ENCODE assay signal across 20 mouse cellular contexts in the genomic region with DNA sequence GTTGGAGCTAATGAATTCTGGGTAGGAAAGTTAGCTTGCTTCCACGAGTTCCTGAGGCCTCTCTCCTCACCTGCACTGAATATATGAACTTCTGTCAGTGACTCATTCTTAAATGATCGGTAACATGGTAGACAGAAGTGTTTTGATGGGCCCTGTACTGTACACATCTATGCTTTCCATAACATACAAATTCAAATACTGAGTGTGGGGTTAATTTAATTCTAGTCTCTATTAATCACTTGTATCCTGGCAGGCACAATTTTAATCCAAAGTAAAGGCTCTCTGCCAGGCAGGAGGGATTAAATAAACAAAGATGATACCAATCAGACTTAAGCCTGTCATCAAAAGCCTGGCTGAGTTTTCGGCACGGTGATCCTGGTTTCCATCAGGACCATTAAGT.
DNase-seq lines count a peak whose midpoint lies in the region; ATAC-seq and TF ChIP-seq lines count a peak whose summit lies in the region.
"Had no signal": no experiment of that assay in that cellular context is flagged by ENCODE, and none has a peak within 500 bp of the region (broad histone marks: within the 10 kb centered on the region; RNA-seq: fewer than 3 reads in every experiment).

No protein-coding gene starts in this region.

- H3K27me3 ChIP-seq in kidney, embryonic 14.5 days (ENCODE audit: control insufficient read depth, insufficient read depth, low read length), result no peaks in the 10 kb centered on the region
- H3K27me3 ChIP-seq: embryonic facial prominence, embryonic 13.5 days; forebrain, embryonic 13.5 days; forebrain, embryonic 15.5 days had no signal

- no peaks in the 10 kb centered on the region for H3K9me3 ChIP-seq in kidney, embryonic 14.5 days (ENCODE audit: control insufficient read depth, low read length)
- H3K9me3 ChIP-seq: embryonic facial prominence, embryonic 13.5 days; forebrain, embryonic 13.5 days; forebrain, embryonic 15.5 days had no signal

- H3K4me2 ChIP-seq in kidney, embryonic 14.5 days (replicated peaks; ENCODE audit: low read depth, low read length), result no peak overlapping the region
- H3K4me2 ChIP-seq: embryonic facial prominence, embryonic 13.5 days; forebrain, embryonic 13.5 days; forebrain, embryonic 15.5 days had no signal

- no peak overlapping the region for H3K4me3 ChIP-seq in kidney, embryonic 14.5 days (ENCODE audit: low read length)
- H3K4me3 ChIP-seq: embryonic facial prominence, embryonic 13.5 days; forebrain, embryonic 13.5 days; forebrain, embryonic 15.5 days had no signal

- no peak for DNase-seq in kidney, adult 8-10 months
- DNase-seq in retina, postnatal 1 day, result peak; percentile 20
- no peak for DNase-seq in retina, embryonic 14.5 days (ENCODE audit: low spot score)
- peak; percentile 16 for DNase-seq in brain, embryonic 14.5 days (ENCODE audit: low read depth)
- no peak for DNase-seq in spleen, adult 12 weeks (ENCODE audit: low spot score)
- DNase-seq: adrenal gland, adult 8-10 months; adrenal gland, postnatal 14 days; adrenal gland, postnatal 36 days; cerebellum, adult 11 months; cerebellum, adult 18-20 months; cerebellum, adult 8-10 months; cerebellum, postnatal 10 days; cerebellum, postnatal 25 days; forebrain, postnatal 0 days had no signal

- no peak for TF ChIP-seq POLR2A in brain, embryonic 14.5 days (IDR thresholded peaks at IDR 0.05; ENCODE audit: borderline replicate concordance, extremely low read depth, insufficient read depth, insufficient read length, poor library complexity, severe bottlenecking)

- TF ChIP-seq CTCF in brain, embryonic 14.5 days (IDR thresholded peaks at IDR 0.05; ENCODE audit: borderline replicate concordance, extremely low read depth, insufficient read depth, insufficient read length), result no peak

- no peaks in the 10 kb centered on the region for H3K4me1 ChIP-seq in kidney, embryonic 14.5 days (ENCODE audit: control insufficient read depth, insufficient read depth, low read length)
- H3K4me1 ChIP-seq: embryonic facial prominence, embryonic 13.5 days had no signal

- H3K9ac ChIP-seq in kidney, embryonic 14.5 days (ENCODE audit: low read depth, low read length), result no peak overlapping the region
- H3K9ac ChIP-seq: embryonic facial prominence, embryonic 13.5 days; forebrain, embryonic 13.5 days; forebrain, embryonic 15.5 days; forebrain, postnatal 0 days had no signal

- H3K27ac ChIP-seq in kidney, embryonic 14.5 days (ENCODE audit: low read depth, low read length), result no peak overlapping the region
- H3K27ac ChIP-seq: embryonic facial prominence, embryonic 13.5 days; forebrain, embryonic 13.5 days; forebrain, embryonic 15.5 days had no signal

- H3K36me3 ChIP-seq in kidney, embryonic 14.5 days (ENCODE audit: control insufficient read depth, insufficient read depth, low read length), result no peaks in the 10 kb centered on the region
- H3K36me3 ChIP-seq: embryonic facial prominence, embryonic 13.5 days; forebrain, embryonic 15.5 days had no signal

- ATAC-seq in kidney, embryonic 14.5 days (ENCODE audit: low FRiP score, low TSS enrichment), result 0 out of 2 replicates have a peak, but pooled peaks have one; percentile 20
- ATAC-seq: activated CD4-positive, CD25-positive, alpha-beta regulatory T cell, adult 4 months; forebrain, embryonic 13.5 days; forebrain, embryonic 15.5 days; forebrain, postnatal 0 days; Patski had no signal

- WGBS in kidney, embryonic 14.5 days, result 40% methylated on average over 4 of the region's 4 CpGs

Comparison
In these comparisons a context has a peak if more than half of its experiments do, and no peak if none do; other contexts are left out.
1. DNase-seq: peak in retina, postnatal 1 day (single experiment) and brain, embryonic 14.5 days (single experiment); none in kidney, adult 8-10 months (0 of 2), retina, embryonic 14.5 days (single experiment) and spleen, adult 12 weeks (single experiment).